In the genomic region with DNA sequence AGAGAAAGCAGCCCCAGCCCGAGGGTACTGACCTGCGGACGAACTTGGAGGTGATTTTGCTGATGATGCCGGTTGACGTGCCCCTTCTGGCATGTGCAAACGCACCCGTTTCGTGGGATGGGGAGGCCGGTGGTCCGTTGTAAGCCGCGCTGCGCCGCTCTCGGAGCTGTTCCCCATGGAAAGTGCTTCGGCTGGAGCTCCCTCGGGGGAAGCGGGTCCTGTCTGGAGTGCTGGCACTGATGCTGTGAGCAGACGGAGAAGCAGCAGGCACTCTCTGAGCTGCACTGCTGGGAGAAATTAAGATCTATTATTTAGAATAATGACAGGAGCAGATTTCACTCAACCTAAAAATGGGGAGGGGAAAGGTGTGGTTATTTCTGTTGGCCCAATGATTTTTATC, we compare ENCODE assay signal across 11 mouse cellular contexts. TPM values are rescaled to one million over a fixed set of nuclear protein-coding genes. Genes with fewer than 3 reads are reported as not detected.
DNase-seq lines count a peak whose midpoint lies in the region; ATAC-seq and TF ChIP-seq lines count a peak whose summit lies in the region.
"Had no signal": no experiment of that assay in that cellular context is flagged by ENCODE, and none has a peak within 500 bp of the region (broad histone marks: within the 10 kb centered on the region; RNA-seq: fewer than 3 reads in every experiment).

No protein-coding gene starts in this region.

- H3K27me3 ChIP-seq in embryonic facial prominence, embryonic 14.5 days (replicated peaks; ENCODE audit: control insufficient read depth, insufficient read depth, low read length): no peaks in the 10 kb centered on the region
- H3K27me3 ChIP-seq in embryonic facial prominence, embryonic 10.5 days (replicated peaks; ENCODE audit: low read depth, poor library complexity, severe bottlenecking): no peaks in the 10 kb centered on the region
- no peaks in the 10 kb centered on the region for H3K27me3 ChIP-seq in forebrain, postnatal 0 days (ENCODE audit: insufficient read depth, low read length)
- no peaks in the 10 kb centered on the region for H3K27me3 ChIP-seq in liver, postnatal 0 days (ENCODE audit: insufficient read depth, low read length)
- H3K27me3 ChIP-seq: liver, embryonic 15.5 days had no signal

- no peak for TF ChIP-seq CTCF in forebrain, postnatal 0 days (IDR thresholded peaks at IDR 0.05; ENCODE audit: low read depth)
- no peak for TF ChIP-seq CTCF in liver, postnatal 0 days (IDR thresholded peaks at IDR 0.05; ENCODE audit: low read depth)

- TF ChIP-seq EP300 in liver, postnatal 0 days (IDR thresholded peaks at IDR 0.05; ENCODE audit: low read depth): no peak

- H3K4me3 ChIP-seq in embryonic facial prominence, embryonic 14.5 days (ENCODE audit: low read depth, low read length): no peak overlapping the region
- no peak overlapping the region for H3K4me3 ChIP-seq in embryonic facial prominence, embryonic 10.5 days
- H3K4me3 ChIP-seq in forebrain, postnatal 0 days (ENCODE audit: low read depth, low read length): no peak overlapping the region
- H3K4me3 ChIP-seq in liver, postnatal 0 days (ENCODE audit: low read depth, low read length): no peak overlapping the region
- H3K4me3 ChIP-seq: liver, embryonic 15.5 days had no signal

- H3K9me3 ChIP-seq in embryonic facial prominence, embryonic 14.5 days (ENCODE audit: control insufficient read depth, low read length): no peaks in the 10 kb centered on the region
- H3K9me3 ChIP-seq in embryonic facial prominence, embryonic 10.5 days: no peaks in the 10 kb centered on the region
- H3K9me3 ChIP-seq in forebrain, postnatal 0 days (ENCODE audit: low read length): no peaks in the 10 kb centered on the region
- H3K9me3 ChIP-seq in liver, postnatal 0 days (ENCODE audit: low read length): no peaks in the 10 kb centered on the region
- H3K9me3 ChIP-seq: liver, embryonic 15.5 days had no signal

- H3K4me1 ChIP-seq in embryonic facial prominence, embryonic 14.5 days (ENCODE audit: control insufficient read depth, insufficient read depth, low read length): no peaks in the 10 kb centered on the region
- peaks cover 3% of the 10 kb centered on the region; the same call in 1 of the 2 replicates for H3K4me1 ChIP-seq in embryonic facial prominence, embryonic 10.5 days
- peaks cover 8% of the 10 kb centered on the region; the same call in 1 of the 2 replicates for H3K4me1 ChIP-seq in forebrain, postnatal 0 days (ENCODE audit: insufficient read depth)
- 0 out of 2 replicates have a peak, but pooled peaks cover 4% of the 10 kb centered on the region for H3K4me1 ChIP-seq in liver, postnatal 0 days (ENCODE audit: insufficient read depth)
- H3K4me1 ChIP-seq: liver, embryonic 15.5 days had no signal

- no peak for ATAC-seq in embryonic facial prominence, embryonic 14.5 days (ENCODE audit: low read depth)
- ATAC-seq in forebrain, postnatal 0 days: peak; percentile 91
- no peak for ATAC-seq in liver, postnatal 0 days

- DNase-seq in embryonic facial prominence, embryonic 14.5 days (ENCODE audit: low spot score): peak; percentile 10
- no peak for DNase-seq in embryonic facial prominence, embryonic 10.5 days (ENCODE audit: low spot score)
- peak; percentile 29 for DNase-seq in cerebellum, adult 11-12 months
- peak; percentile 82 for DNase-seq in forebrain, postnatal 0 days
- DNase-seq in layer of hippocampus, adult 9-10 months (ENCODE audit: low spot score): peak; percentile 46
- no peak for DNase-seq in T-cell, adult 2 months (ENCODE audit: low spot score)
- no peak for DNase-seq in liver, postnatal 0 days
- DNase-seq in adrenal gland, postnatal 25 days: no peak

- 67% methylated on average over 19 of the region's 19 CpGs for WGBS in embryonic facial prominence, embryonic 14.5 days
- WGBS in embryonic facial prominence, embryonic 10.5 days: 84% methylated on average over 19 of the region's 19 CpGs
- WGBS in forebrain, postnatal 0 days: 31% methylated on average over 19 of the region's 19 CpGs
- 82% methylated on average over 19 of the region's 19 CpGs for WGBS in liver, postnatal 0 days (ENCODE audit: insufficient replicate concordance)

- H3K36me3 ChIP-seq in embryonic facial prominence, embryonic 14.5 days (ENCODE audit: control insufficient read depth, insufficient read depth, low read length): peaks cover 66% of the 10 kb centered on the region
- peaks cover 79% of the 10 kb centered on the region for H3K36me3 ChIP-seq in embryonic facial prominence, embryonic 10.5 days (replicated peaks)
- H3K36me3 ChIP-seq in forebrain, postnatal 0 days (ENCODE audit: insufficient read depth): peaks cover 62% of the 10 kb centered on the region
- no peaks in the 10 kb centered on the region for H3K36me3 ChIP-seq in liver, postnatal 0 days (replicated peaks; ENCODE audit: insufficient read depth, low read length)
- H3K36me3 ChIP-seq: liver, embryonic 15.5 days had no signal

- no peak overlapping the region for H3K27ac ChIP-seq in embryonic facial prominence, embryonic 14.5 days (replicated peaks; ENCODE audit: low read depth, low read length)
- H3K27ac ChIP-seq in embryonic facial prominence, embryonic 10.5 days (replicated peaks): no peak overlapping the region
- H3K27ac ChIP-seq in forebrain, postnatal 0 days (ENCODE audit: low read depth, low read length): peak overlapping the region; percentile 30; the same call in 1 of the 2 replicates
- no peak overlapping the region for H3K27ac ChIP-seq in liver, postnatal 0 days (ENCODE audit: low read depth)
- H3K27ac ChIP-seq: liver, embryonic 15.5 days; stomach, postnatal 0 days had no signal

- H3K9ac ChIP-seq in embryonic facial prominence, embryonic 14.5 days (ENCODE audit: low read depth, low read length): no peak overlapping the region
- no peak overlapping the region for H3K9ac ChIP-seq in forebrain, postnatal 0 days
- H3K9ac ChIP-seq in liver, postnatal 0 days (replicated peaks): no peak overlapping the region
- H3K9ac ChIP-seq: liver, embryonic 15.5 days had no signal

- H3K4me2 ChIP-seq in embryonic facial prominence, embryonic 14.5 days (ENCODE audit: low read depth, low read length): no peak overlapping the region
- no peak overlapping the region for H3K4me2 ChIP-seq in forebrain, postnatal 0 days (ENCODE audit: low read depth)
- no peak overlapping the region for H3K4me2 ChIP-seq in liver, postnatal 0 days (ENCODE audit: low read depth, low read length)
- H3K4me2 ChIP-seq: liver, embryonic 15.5 days had no signal

RNA-seq across cellular contexts. Expression of a gene that starts 22.4 kb away (rescaled TPM):
- polyA plus RNA-seq in embryonic facial prominence, embryonic 14.5 days (2014; fragmentation: Nextera tagmentation; extraction: Ambion mirVana): 2.3 and 2.7 TPM in 2 replicates
- 0.49 and 0.64 TPM in 2 replicates for polyA plus RNA-seq in embryonic facial prominence, embryonic 10.5 days (2016; fragmentation: Nextera tagmentation; extraction: Ambion mirVana)
- 9.5 and 10.7 TPM in 2 replicates for total RNA-seq in forebrain, postnatal 0 days (2014; rRNA removed)
- polyA plus RNA-seq in forebrain, postnatal 0 days (2015; fragmentation: Nextera tagmentation; extraction: Ambion mirVana): 0.94 and 1.2 TPM in 2 replicates
- polyA plus RNA-seq in liver, postnatal 0 days (2015; fragmentation: Nextera tagmentation; extraction: Ambion mirVana): 5.6 and 6.5 TPM in 2 replicates
- total RNA-seq in adrenal gland, postnatal 25 days (2021): 20.8 and 24.7 TPM in 2 replicates
- total RNA-seq: megakaryocyte progenitor cell, adult 5-6 weeks had no signal

RNA-seq across cellular contexts. Expression of a gene that starts 59.1 kb away (rescaled TPM):
- polyA plus RNA-seq in embryonic facial prominence, embryonic 14.5 days (2014; fragmentation: Nextera tagmentation; extraction: Ambion mirVana): 212 and 218 TPM in 2 replicates
- 78.9 and 82.0 TPM in 2 replicates for polyA plus RNA-seq in embryonic facial prominence, embryonic 10.5 days (2016; fragmentation: Nextera tagmentation; extraction: Ambion mirVana)
- 60.1 and 65.5 TPM in 2 replicates for total RNA-seq in forebrain, postnatal 0 days (2014; rRNA removed)
- 138 and 139 TPM in 2 replicates for polyA plus RNA-seq in forebrain, postnatal 0 days (2015; fragmentation: Nextera tagmentation; extraction: Ambion mirVana)
- polyA plus RNA-seq in liver, postnatal 0 days (2015; fragmentation: Nextera tagmentation; extraction: Ambion mirVana): 608 and 698 TPM in 2 replicates
- total RNA-seq in adrenal gland, postnatal 25 days (2021): 257 and 310 TPM in 2 replicates

Comparison
In these comparisons a context has a peak if more than half of its experiments do, and no peak if none do; other contexts are left out.
1. DNase-seq: peak in embryonic facial prominence, embryonic 14.5 days (single experiment), cerebellum, adult 11-12 months (single experiment), forebrain, postnatal 0 days (single experiment) and layer of hippocampus, adult 9-10 months (single experiment); none in embryonic facial prominence, embryonic 10.5 days (single experiment), T-cell, adult 2 months (single experiment), liver, postnatal 0 days (single experiment) and adrenal gland, postnatal 25 days (single experiment).